Mouse (Mus musculus): ENCODE results near the gene Dnmt3l.
"Not testable (repeated sequence)": the region's sequence is repeated elsewhere in the genome, so short reads cannot be mapped to it uniquely, and the experiment has no call there.

Gene Dnmt3l

DNA sequence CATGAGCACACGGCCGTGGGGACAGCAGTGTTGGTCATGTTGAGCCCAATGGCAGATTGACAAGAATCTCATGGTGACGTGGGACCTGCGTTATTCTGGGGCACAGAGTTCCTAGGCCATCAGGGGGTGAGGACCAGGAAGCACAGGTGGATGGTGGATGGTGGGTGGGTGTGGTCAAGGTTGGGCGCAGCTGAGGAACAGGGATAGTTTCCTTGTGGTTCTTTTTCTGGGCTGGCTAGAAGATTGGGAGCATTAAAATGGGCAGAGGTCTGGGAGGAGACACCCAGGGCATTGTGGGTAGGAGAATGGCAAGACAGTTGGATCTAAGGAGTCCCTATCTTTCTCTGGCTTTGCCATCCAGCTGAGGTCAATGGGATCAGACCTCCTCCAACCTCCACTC, at the start of gene Dnmt3l:
Gene Dnmt3l (plus strand): TSS at position 301 of the 400 bp plus-strand sequence.
- no peak for DNase-seq (ENCODE audit: low read depth)

DNA sequence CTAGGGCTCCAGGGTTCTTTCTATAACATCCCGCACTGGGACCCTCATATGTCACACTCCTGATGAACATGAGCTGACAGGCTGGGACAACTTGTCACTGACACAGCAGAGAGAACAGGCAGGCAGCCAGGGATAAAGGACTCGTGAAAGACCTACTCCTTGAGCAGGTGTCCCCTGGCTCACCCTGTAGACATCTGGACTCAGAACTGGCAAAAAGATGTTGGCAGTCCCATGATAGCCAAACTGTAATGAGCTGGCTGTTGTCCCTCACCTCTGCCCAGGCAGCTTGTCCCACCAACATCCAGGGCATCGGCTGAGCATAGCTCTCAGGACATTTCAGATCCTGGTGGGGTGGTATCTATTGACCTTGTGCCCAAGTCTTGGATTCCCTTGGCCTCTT, 46.1 kb upstream of the Dnmt3l start:
- DNase-seq (ENCODE audit: low read depth): no peak

DNA sequence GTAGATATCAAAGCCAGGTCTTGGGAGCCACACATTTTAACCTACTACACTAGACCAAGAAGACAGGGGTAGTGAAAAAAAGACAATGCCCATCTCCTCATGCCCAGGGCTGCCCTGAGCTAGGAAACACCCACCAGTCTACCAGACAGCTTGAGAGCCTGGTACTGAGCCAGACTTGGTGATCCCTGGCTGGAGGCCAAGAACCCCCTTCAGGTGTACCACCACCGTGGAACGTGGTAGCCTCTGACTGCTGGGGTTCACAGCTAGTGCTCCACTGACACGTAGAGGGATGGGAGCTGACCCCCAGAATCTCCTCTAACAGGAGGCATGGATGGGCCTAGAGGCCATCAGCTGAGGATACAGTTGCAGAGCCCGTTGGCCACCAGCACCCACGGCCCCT, 41.5 kb upstream of the Dnmt3l start:
- no peak for DNase-seq (ENCODE audit: low read depth)

DNA sequence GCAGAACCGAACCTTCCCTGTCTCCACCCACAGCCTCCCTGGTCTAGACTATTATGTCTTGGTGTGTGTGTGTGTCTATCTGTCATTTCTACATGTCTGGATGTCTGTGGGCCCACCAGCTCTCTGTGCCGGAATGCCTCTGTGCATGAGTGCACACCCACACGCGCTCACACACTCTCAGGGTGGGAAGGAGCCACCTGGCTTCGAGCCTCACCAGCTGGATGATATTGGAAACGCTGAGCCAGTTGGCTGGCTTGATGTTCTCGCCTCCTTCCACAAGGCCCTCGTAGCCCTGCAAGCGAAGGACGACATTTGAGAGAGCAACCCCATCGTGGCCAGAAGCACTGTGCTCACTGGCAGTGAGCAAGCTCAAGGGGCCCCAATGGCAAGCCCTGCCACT, 40.0 kb upstream of the Dnmt3l start:
- DNase-seq (ENCODE audit: low read depth): no peak

DNA sequence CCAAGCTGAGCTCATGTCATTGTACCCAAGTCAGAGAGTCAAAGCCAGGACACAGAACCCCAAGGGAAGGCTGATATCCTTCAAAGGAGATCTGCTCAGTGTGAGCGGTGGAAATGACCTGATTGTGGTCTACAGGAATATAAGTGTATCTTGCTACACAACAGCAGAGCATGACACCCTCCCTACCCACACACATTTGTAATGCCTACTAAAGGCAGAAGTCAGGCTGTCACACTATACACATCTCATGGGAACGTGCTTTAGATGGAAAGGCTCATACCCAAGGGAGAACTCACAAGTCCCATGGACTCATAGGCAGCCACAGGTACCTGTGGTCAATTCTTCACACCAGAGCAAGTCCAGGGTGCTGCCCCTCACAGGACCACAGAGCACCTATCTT, 39.4 kb upstream of the Dnmt3l start:
- DNase-seq (ENCODE audit: low read depth): no peak

DNA sequence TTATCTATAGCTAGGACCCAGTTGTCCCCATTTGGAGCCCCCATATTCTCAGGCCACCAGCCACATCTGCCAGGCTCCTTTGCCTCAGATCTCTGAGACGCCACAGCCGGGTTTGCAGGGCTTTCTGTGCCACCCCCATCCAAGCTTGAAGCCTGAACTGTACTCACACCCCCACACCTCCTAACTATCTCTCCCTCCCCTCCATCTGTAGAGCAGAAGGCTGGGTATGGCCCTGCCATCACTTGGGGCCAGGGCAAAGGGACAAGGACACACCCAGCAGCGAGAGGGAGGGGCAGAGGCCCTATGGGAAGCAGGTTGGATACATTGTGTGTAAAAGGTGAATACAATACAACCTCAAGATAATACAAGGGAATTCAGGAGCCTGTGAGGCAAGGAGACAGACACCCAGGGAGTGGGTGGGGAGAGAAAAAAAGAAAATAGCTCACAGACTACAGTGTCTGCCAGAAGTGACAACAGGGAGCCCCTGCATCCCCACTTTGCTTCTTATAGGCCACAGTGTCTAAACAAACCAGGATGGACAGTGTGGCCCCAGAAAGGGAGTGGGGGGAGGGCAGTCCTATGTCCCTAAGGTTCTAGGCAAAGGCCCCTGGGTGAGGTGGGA, 37.2 kb upstream of the Dnmt3l start:
- no peak for DNase-seq (ENCODE audit: low read depth)

DNA sequence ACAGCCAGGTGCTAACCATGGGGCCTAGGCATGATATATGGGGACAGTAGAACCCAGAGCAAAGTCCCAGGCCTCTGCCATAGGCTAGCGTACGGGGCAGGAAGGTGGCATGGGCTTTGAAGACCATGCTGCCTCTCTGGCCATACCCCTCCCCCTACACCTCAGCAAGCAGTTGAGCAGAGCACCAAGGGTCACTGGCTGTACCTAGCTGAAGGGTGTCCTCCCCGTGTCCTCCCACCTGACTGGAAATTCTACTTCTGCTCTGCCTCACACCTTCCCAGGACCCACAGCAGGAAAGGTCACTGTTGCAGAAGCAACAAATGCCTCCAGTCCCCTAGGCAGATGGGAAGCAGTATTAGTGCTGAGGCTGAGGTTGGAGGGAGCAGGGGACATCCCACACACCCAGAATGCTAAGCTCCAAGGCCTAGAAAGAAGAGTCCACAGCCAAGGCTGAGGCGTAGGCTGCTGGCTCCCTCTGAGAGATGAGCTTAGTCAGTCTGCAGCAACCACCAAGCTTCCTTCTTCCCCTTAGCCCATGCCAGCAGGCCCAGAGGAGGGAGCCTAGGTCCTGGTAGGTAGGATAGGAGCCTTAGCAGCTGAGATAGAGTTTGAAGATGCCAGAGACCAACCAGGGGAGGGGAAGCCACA, 35.8 kb upstream of the Dnmt3l start:
- no peak for DNase-seq (ENCODE audit: low read depth)

DNA sequence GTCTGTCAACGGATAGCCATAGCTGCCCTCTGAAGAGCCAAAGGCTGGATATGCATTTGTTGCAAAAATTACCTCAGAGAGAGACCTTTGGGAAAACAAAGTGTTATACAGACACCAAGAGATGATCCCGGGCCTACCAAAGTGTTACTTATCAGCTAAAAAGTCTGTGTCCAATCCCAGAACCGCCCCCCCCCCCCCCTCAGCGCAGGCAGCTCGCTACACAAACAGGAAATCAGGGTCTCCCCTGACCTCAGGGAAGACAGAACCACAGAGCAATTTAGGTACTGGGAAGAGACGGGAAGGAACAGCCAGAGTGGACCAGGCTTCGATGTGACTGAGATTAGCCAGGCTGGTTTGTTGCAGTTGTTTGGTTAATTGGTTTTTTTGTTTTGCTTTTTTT, 34.5 kb upstream of the Dnmt3l start:
- DNase-seq (ENCODE audit: low read depth): no peak

DNA sequence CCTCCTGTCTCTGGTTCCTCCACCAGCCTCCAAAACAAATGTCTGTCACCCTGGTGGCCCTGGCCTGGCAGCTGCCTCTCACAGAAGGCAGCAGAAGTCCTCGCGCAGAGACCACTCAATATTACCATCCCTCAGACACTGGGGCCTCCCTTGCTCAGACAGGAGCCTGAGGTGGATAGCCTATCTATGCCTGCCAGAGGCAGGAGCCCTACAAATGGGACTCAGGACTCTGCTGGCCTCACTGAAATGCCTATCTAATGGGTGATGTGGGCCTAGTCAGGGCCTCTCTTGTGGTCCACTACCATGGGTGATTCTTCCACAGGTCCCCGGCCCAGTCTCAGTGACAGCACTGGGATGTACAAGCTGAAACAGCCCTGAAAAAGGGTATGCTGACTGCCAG, 33.6 kb upstream of the Dnmt3l start:
- DNase-seq (ENCODE audit: low read depth): peak; percentile 18

DNA sequence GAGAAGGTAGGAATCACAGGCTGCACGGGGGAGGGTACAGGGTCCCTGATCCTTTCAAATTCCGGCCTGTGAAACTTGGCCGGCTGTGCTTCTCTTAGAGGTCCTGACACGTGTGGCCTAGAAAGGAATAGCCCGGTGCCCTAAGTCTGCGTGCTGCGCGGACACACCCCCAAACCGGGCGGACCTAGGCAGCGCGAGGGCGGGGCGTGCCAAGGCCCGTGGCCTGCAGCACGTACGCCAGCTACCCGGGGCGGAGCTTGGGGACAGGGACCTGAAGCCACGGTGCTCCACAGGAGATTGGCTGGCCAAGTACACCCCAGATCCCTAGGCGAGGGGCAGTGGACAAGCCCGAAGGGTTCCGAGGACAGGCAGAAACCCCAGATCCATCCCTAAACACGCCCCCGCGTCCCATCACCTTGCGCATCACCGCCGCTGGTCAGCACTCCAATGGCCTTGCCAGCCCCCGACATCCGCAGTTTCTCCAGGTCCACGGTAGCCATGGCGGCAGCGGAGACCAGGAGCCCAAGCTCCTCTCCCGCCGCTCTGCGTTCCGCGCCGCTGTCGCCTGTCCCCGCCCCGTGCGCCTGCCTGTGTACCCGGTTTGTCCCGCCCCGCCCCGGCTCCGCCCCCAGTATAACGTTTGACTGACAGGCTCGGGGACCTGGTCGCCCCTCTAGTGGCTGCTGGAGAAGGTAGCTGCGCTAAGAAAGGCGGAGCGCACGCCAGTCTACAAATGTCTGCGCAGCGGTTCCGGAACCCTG, 32.4 kb upstream of the Dnmt3l start:
- DNase-seq (ENCODE audit: low read depth): peak; percentile 98

DNA sequence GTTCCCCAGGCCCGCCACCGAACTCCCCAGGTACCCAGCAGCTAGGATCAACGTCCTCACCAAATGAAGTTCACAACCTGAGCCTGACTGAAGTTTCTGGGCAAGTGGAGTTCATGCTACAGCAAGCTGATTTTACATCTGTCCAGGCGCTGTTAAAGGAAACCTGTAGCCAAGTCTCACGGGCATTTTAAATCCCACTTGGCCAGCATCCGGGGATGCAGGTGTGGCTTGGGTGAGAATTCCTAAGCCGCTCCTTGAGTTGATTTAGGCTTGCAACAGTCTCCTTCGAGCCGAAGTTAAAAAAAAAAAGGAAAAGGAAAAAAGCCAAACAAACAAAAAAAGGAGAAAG, 31.8 kb upstream of the Dnmt3l start, which contains the start of gene Pfkl:
Gene Pfkl (minus strand): TSS at position 139 of the 349 bp plus-strand sequence.
- no peak for DNase-seq (ENCODE audit: low read depth)

DNA sequence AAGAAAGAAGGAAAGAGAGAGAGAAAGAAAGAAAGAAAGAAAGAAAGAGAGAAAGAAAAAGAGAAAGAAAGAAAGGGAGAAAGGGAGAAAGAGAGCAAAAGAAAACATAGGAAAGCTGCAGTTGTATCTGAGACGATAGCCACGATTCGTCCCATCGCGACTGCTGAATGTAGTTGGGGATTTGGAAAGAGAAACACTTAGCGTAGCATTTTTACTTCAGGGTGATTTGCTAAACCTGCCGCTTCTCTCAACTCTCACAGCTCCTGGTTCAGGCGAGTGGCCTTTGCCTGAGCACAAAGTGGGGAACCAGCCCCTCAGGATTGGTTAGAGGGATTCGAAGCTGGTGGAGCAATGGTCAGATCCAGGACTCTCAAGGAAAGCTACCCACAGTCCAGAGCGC, 31.4 kb upstream of the Dnmt3l start:
- DNase-seq (ENCODE audit: low read depth): peak; percentile 47

DNA sequence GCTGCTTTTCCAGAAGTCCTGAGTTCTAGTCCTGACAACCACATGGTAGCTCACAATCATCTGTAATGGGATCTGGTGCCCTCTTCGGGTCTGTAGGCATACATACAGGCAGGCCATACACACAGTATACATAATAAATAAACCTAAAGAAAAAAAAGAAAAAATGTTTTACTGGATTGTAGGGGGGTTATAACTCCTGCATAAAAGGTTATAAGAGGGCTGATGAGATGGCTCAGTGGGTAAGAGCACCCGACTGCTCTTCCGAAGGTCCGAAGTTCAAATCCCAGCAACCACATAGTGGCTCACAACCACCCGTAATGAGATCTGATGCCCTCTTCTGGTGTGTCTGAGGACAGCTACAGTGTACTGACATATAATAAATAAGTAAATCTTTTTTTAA, 30.6 kb upstream of the Dnmt3l start:
- peak; percentile 20 for DNase-seq (ENCODE audit: low read depth)

DNA sequence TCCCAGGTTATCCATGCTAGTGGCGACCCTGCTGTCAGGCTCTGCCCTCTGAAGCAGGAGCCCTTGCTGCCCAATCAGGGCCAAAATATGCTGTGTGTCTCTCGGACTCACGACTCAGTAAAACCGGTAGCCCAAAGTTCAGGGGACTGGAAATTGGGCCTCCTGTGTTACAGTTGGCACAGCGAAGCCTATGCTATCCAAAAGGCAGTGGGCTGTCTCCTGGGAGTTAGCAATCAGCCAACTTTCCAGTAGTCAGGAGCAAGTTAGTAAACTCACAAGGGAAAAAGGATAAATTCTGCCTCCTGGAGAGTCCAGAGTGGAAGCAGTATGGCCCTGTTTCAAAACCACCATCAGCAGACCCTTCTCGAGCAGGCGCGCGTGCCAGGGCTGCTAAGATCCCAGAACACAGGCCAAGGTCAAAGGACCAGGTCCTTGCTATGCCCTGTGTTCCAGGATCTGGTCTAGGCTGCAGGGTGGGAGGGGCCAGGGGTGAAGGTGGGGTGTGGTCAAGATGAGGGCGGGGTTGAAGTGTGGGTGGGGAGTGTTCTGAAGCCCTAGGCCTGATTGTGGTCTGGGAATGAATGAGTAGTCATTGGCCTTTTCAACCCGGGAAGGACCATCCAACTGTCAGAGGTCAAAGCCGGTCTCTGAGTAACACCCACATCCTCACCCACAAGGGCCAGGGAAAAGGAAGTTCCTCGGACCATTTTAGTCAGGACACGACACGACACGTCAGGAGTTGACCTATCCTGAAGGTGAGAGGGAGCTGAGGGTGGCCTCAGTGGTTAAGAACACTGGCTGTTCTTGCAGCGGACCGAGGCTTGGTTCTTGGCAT, 28.9 kb upstream of the Dnmt3l start:
- no peak for DNase-seq (ENCODE audit: low read depth)

DNA sequence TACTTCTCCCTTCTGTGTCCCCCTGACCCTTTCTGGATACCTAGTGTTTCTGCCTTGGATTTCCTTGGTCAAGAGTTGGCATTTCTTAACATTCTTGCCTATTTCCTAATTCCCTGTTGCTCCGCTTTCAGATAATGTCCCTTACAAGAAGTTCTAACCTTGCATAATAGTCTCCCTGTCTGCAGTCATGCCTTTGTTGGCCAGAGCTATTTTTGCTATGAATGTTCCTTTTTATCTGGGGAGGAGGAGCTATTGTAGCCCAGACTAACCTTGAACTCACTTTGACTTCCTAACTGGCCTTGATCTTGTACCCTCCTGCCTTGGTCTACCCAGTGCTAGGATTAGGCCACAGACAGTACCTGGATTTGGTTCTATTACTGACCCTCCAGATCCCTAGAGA, 26.3 kb upstream of the Dnmt3l start:
- DNase-seq (ENCODE audit: low read depth): no peak

DNA sequence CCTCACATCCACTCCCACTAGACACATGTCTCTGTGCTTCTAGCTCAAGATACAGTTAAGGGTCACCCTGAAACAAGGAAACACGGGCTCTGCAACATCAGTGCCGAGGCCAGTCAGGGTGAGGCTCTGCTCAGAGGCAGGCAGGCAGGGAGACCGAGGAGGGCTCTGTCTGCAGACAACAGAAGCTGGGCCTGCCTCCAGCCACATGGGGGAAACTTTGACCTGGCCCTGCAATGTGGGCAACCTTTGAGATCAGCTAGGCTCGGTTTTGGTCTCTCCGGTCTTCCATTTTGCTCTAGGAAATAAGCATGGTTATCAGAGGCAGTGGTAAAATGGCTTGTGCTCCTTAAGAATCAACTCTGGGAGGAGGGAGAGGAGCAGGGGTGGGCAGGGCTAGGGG, 25.4 kb upstream of the Dnmt3l start:
- no peak for DNase-seq (ENCODE audit: low read depth)

DNA sequence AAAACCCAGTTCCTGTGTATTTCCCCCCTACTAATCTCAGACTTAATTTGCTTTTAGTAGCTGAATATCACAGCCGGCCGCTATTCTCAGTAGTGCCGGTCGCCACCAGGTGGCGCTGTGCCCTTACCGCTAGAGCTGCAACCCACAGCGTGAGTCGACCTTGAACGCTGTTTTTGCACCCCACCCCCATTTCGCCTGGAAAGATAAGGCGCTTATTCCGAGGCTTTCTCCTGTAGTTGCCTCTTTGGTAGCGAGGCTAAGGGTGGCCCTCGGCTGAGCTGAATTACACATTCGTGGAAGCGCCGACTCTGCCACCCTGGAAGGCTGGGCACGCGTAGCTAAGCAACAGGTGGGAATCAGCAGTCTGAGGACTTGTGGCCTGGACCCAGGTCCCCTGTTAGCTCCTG, 22.9 kb upstream of the Dnmt3l start:
- peak; percentile 89 for DNase-seq (ENCODE audit: low read depth)

DNA sequence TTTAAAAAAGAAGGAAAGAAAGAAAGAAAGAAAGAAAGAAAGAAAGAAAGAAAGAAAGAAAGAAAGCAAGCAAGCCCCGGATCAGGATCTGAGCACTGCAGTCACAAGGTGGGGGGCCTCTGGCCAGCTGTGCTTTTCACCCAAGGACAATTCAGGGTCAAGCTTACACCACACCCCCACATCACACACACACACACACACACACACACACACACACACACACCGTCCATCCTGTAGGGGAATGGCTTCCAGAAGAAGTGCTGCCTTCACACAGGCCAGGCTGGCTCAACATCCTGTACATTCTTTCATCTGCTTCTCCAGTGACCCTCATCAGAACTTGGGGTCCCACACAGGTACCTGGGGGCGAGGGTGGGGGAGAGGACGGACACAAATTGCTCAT, 22.5 kb upstream of the Dnmt3l start:
- DNase-seq (ENCODE audit: low read depth): no peak

DNA sequence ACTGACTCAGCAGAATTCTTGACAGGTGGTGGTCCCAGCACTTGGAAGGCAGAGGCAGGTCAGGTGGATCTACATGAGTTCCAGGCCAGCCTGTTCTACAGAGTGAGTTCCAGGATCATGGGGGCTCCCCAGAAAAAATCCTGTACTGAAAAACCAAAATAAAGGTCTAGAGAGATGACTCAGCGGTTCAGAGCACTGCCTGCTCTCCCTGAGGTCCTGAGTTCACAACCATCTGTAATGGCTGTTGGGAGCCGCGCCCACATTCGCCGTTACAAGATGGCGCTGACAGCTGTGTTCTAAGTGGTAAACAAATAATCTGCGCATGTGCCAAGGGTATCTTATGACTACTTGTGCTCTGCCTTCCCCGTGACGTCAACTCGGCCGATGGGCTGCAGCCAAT, 21.8 kb upstream of the Dnmt3l start:
- DNase-seq (ENCODE audit: low read depth): not testable (repeated sequence)

DNA sequence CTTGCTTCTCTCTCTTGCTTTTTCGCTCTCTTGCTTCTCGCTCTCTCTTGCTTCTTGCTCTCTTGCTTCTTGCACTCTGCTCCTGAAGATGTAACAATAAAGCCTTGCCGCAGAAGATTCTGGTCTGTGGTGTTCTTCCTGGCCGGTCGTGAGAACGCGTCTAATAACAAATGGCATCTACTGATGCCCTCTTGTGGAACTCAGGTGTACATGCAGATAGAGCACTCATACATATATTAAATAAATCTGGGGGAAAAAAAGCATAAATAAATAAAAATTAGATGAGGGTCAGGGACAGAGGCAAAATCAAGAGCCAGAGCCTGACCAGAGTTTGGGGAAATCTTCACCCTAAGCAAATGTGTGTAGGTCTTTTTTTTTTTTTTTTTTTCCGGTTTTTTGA, 16.3 kb upstream of the Dnmt3l start:
- DNase-seq (ENCODE audit: low read depth): peak; percentile 51

DNA sequence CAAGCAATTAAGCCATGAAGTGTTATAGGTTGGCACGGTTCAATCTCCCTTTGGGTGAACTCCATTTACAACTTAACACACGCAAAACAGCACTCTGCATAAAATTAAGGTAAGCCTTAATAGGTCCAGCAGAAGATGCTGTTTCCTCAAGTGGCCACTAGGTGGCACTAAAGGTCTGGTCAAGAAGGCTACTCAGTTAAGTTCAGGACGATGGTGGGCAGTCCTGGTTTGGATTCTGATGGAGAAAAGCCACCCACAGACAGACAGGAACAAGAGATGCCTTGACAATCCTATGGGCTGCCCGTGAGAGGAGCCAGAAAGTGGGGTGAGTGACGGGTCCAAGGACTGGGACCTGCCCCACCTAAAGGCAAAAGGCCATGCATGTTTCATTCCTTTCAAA, 13.6 kb upstream of the Dnmt3l start:
- peak; percentile 88 for DNase-seq (ENCODE audit: low read depth)

DNA sequence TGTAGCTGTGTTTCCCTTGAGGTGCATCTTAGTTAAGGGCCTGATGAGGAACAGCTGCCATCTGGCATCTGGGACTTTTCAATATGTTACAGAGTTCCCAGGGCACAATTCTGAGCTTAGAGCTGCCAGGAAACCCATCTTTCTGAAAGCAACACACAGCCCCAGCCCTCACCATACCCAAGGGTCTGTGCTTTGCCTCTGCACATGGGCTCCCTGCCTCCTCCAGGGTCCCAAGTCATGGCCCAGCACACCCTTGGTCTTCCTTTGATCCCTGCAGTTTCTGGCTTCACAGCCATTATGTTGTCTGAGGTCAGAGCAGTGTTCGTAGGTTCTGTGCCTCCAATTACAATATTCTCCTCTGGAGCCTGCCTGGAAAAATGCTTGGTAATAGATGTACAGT, 12.7 kb upstream of the Dnmt3l start:
- no peak for DNase-seq (ENCODE audit: low read depth)

DNA sequence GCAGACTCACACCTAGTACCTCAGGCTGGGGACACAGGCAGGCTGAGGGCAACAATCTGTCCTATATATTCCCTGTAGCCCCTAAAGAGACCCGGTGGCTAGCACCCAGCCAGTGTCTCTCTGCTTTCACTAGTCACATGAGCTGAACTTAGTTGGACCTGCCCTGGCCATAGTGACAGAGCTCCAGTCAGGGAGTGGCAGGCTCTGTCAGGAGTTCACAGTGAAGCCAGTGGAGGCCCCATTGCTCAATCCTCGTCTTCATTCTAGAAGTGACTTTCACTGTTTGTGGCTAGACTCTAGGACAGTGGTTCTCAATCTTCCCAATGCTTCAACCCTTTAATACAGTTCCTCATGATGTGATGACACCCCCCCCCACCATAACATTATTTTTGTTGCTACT, 9.8 kb upstream of the Dnmt3l start:
- DNase-seq (ENCODE audit: low read depth): no peak

Measured in induced T-regulatory cell, adult 2 months (primary cell).